Mouse (Mus musculus) layer of hippocampus, postnatal 14 days (tissue): ENCODE measurements around the gene Vmn1r46. TPM values are rescaled to one million over a fixed set of nuclear protein-coding genes. Genes with fewer than 3 reads are reported as not detected.
"Not testable (repeated sequence)": the region's sequence is repeated elsewhere in the genome, so short reads cannot be mapped to it uniquely, and the experiment has no call there.

Experiments
- DNase-seq, 2 experiments: peaks; one replicate each; pipeline ENCODE4 v3.0.0; 2021 to 2022; ENCODE audit warnings: low spot score in 2 of 2, mixed read lengths in 1 of 2
- long read RNA-seq, 2 experiments: library from polyadenylated mRNA; stranded (forward); transcript quantifications; one replicate each; pipeline ENCODE4 v2.0.0; 2021
- total RNA-seq, 2 experiments: library from RNA; stranded (reverse); gene quantifications; 2 replicates each; pipeline ENCODE4 v1.2.3; 2021

Gene Vmn1r46
- total RNA-seq = not detected
- long read RNA-seq, experiment 1 = 0 reads
- long read RNA-seq, experiment 2 = 0 reads

GRCm38 (mm10) chr6:89969013-89969412 lies at the start of gene Vmn1r46:
Gene Vmn1r46, plus strand, starts transcription at chr6:89969313.
- DNase-seq = no peak

- DNase-seq = not testable (repeated sequence)
These were observed 28.6 kb upstream of the Vmn1r46 start, which contains the start of gene Vmn1r45 for GRCm38 (mm10) chr6:89940498-89940897. Gene Vmn1r45, minus strand, starts transcription at chr6:89940598.

DNA sequence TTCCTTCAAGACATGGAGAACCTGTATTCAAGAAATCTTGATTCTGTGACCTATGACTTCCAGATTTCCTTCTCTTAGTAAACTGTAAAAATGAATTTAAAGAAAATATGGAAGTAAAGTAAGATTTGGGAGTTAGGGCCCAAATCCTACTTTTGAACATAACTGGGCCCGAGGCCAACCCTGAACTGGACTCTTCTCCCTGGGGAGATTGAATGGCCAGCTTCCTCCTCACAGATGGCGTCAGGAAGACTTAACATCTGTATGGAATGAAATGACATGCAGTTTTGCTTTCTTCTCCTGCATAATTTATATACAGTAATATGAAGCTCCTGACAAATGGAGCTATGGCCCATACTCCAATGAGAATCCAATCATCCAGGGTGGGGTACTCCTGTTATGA lies 28.2 kb upstream of the Vmn1r46 start:
- no peak for DNase-seq

DNA sequence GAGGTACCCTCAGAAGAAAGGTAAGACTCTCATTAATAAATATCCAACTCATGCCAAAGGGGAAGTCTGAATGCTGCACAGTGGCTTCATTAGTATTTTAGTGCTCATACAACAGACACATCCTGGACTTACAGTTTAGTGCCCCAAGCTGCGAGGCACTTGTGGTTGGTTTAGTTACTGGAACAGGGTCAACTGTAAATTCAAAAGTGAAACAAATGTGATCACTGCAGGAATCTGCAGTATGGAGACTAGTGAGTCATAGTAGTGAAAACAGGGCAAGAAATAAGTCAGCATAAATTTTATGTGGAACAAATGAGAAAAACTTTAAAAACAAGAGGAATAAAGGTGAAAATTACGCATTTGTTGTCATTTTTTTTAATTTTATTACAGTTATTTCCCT lies 15.6 kb upstream of the Vmn1r46 start:
- no peak for DNase-seq

DNA sequence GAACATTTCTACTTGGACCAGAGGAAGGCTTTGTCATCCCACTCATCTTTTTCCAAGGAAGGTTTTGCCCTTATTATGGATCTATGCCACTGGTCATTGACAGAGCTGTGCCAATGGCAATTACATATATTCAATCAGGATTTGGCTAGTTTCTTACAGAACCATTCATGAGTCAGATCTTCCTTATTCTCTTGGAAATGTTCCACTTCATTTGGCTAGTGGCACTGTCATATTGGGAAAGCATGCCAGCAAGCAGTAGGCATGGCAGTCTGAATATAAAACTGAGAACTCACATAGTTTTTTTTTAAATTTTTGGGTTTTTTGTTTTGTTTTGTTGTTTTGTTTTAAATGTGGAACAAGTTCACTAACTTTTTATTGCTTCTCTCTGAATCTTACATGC lies 2.8 kb upstream of the Vmn1r46 start:
- no peak for DNase-seq

DNA sequence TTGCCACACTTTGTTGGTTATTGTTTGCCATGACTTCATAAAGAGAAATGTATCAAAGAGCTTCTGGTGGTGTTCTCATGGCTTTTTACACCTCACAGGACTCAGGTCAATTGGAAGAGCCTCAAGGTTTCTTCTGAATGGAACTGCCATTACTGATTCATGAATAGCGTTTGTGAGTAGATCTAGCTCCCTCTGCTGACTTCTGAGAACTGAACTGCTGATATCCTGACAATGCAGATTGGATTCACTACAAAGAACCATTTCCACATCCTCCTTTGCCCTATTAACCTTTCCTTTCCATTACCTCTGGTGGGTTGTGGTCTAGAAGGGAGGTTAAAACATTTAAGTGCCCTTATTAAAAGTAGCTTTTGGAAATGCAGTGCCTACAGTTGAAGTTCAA lies 16.9 kb downstream of the Vmn1r46 start:
- DNase-seq = no peak

- DNase-seq = not testable (repeated sequence)
These were observed 46.7 kb downstream of the Vmn1r46 start, which contains the start of gene Vmn1r47 for GRCm38 (mm10) chr6:90015847-90016246. Gene Vmn1r47, plus strand, starts transcription at chr6:90016147.

Other genes with a start within 250 kb of the Vmn1r46 start
- gene Vmn1r41, start 228.5 kb upstream of the Vmn1r46 start, total RNA-seq = not detected
- gene Vmn1r42, start 92.9 kb upstream of the Vmn1r46 start, total RNA-seq = not detected
- gene Vmn1r43, start 92.9 kb upstream of the Vmn1r46 start, total RNA-seq = not detected
- gene Vmn1r44, start 85.7 kb upstream of the Vmn1r46 start, total RNA-seq = not detected
- not detected for gene Vmn1r45, start 28.7 kb upstream of the Vmn1r46 start, total RNA-seq
- gene Vmn1r47, start 46.8 kb downstream of the Vmn1r46 start, total RNA-seq = not detected
- gene Vmn1r48, start 67.5 kb downstream of the Vmn1r46 start, total RNA-seq = not detected
- gene Vmn1r49, start 109.2 kb downstream of the Vmn1r46 start, total RNA-seq = not detected
- gene Vmn1r50, start 132.1 kb downstream of the Vmn1r46 start, total RNA-seq = not detected
- not detected for gene Vmn1r51, start 153.3 kb downstream of the Vmn1r46 start, total RNA-seq
- not detected for gene Vmn1r52, start 205.5 kb downstream of the Vmn1r46 start, total RNA-seq
- not detected for gene V1ra8, start 233.5 kb downstream of the Vmn1r46 start, total RNA-seq